Mouse (Mus musculus): ENCODE data around the gene Ngrn.

GRCm38 (mm10) chr7:80230196-80230595 lies 30.8 kb upstream of the Ngrn start:
- TF ChIP-seq CTCF (conservative IDR thresholded peaks at IDR 0.05 in 1 of 2, IDR thresholded peaks at IDR 0.05 in 1 of 2; ENCODE audit: low read depth in 2 of 2, low read length in 2 of 2) (no peak), USF2 (conservative IDR thresholded peaks at IDR 0.05; ENCODE audit: low read depth, low read length) (no peak), MAFK (IDR thresholded peaks at IDR 0.05; ENCODE audit: insufficient replicate concordance, low read length) (no peak), PAX5 (IDR thresholded peaks at IDR 0.05; ENCODE audit: low read length) (no peak), SMC3 (IDR thresholded peaks at IDR 0.05; ENCODE audit: low read depth, low read length) (no peak), NELFE (IDR thresholded peaks at IDR 0.05; ENCODE audit: low read depth, low read length) (no peak), MEF2A (IDR thresholded peaks at IDR 0.05; ENCODE audit: borderline replicate concordance, low read depth, low read length) (no peak), ZMIZ1 (IDR thresholded peaks at IDR 0.05; ENCODE audit: low read depth, low read length) (no peak), IRF4 (IDR thresholded peaks at IDR 0.05; ENCODE audit: low read depth, low read length) (no peak), POLR2A (IDR thresholded peaks at IDR 0.05; ENCODE audit: low read depth, low read length) (no peak)
